Mouse (Mus musculus) frontal cortex, postnatal 14 days (tissue): ENCODE data around the gene Ror2.

Source experiments
- DNase-seq, 2 experiments: peaks; one replicate each; pipeline ENCODE4 v3.0.0; 2022; ENCODE audit warnings: low spot score in 2 of 2

The Ror2 gene

DNA sequence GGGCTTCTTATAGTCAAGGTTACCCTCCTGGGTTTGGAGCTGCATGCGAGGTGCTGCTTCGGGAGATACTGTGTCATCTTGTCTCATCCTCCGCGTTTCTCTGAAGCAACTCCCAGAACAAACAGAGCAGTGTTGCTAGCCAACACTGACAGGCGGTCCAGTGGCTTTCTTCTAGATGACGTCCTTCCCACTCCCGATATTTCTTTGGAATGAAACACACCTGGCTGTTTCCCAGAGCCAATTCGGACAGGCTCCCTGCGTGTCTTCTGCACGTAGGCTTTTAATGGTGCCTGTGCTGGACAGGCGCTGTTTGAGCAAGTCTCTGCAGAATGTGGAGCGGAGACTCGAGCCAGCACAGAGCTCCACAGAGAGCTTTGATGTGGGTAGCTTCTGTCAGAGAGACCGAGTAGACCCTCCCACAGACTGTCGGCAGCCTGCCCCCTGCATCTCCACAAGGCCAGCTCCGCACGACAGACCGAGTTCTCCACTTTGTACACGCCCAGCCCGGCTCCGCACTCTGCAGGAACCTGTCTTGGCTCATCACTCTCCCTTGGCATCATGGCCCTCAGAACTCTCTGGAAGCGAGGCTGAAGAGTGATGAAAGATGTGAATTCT lies 216.7 kb downstream of the Ror2 start:
- no peak for DNase-seq

DNA sequence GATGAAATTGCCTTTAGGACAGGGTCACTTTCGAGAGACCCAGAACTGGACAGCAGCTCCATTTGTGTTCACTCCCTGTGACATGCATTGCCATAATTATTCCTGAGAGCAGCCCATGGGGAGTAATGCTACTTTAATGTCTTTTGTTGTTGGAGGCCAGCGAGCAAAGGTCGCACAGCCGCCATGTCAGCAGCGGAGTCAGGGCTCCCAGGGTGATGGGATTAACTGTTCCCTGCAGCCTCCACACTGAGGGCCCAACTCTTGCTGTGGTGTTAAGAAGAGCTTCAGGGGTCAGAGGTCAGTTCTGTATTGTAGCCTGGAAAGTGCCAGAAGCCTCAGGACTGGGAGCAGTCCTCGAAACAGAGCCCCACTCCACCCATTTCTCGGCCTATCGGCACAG lies 217.5 kb downstream of the Ror2 start:
- no peak for DNase-seq

DNA sequence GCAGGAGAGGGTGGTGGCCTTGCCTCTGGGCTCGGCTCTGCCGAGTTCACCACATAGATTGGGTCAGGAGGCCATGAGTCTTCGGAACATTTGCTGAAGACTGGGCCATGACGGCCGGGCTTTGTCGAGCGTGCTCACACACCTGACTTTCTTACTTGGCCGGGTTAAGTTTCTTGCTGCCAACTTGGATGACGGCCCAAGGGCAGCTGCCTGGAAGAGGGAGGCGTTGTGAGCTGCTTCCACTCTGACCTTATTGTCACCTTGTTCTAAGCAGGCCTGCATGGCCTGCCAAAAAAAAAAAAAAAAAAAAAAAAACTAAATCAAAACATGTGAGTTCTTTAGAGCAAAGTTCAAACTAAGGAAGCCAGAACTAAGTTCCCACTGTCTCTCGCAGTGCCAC lies 218.0 kb downstream of the Ror2 start:
- no peak for DNase-seq

DNA sequence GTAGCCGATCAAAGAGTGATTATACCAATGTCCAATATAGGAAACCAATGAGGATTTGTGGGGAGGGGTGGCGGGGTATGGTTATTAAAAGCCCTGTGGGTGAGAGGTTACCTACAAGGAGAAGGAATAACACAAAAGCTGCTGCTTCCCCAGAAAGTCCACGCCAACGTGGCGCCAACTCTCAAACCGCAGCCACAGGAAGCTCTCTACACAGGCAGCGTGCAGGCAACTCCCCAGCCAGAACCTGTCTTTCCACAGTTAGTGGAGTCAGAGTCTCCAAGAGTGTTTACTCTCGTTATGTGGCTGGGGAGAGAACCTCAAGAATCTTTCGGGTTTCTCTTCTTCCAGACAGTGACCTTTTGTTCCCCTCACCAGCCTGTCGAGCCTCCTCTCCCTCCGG lies 220.8 kb downstream of the Ror2 start:
- no peak for DNase-seq

GRCm38 (mm10) chr13:53064681-53065080 lies 221.2 kb downstream of the Ror2 start:
- no peak for DNase-seq
